Mouse (Mus musculus): Measurements from ENCODE around the gene Ccdc113. TPM values are rescaled to one million over a fixed set of nuclear protein-coding genes. Genes with fewer than 3 reads are reported as not detected.

The Ccdc113 gene
- polyA plus RNA-seq, 1 experiment from 2014 or later: 12.8 TPM

DNA sequence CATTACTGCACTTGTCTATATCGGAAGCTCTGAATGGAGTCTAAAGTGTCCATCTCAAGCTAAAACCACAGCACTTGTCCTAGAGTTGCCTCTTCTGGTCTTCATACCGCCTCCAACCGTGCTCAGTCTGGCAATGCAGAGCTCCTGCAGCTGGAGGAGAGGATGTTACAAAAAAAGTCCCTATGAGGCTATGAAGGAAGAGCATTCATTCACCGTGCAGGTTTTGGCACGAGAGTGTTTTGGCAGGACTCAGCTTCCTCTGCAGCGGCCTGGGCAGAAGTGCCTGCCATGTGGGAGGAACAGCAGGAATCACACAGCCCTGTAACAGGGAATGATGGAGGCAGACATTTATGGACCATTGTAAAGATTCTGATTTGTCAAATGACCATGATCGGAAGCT is 31.5 kb upstream of the Ccdc113 start:
- 67% methylated on average over 7 of the region's 7 CpGs for WGBS
- no peaks in the 10 kb centered on the region for H3K4me1 ChIP-seq
- no peaks in the 10 kb centered on the region for H3K27me3 ChIP-seq
- H3K4me3 ChIP-seq (replicated peaks): no peak overlapping the region
- no peak overlapping the region for H3K27ac ChIP-seq (replicated peaks)
- ATAC-seq (ENCODE audit: insufficient number of reproducible peaks, low FRiP score, low TSS enrichment, low read depth): no peak
- H3K9ac ChIP-seq: no peak overlapping the region
- H3K9me3 ChIP-seq (replicated peaks): no peaks in the 10 kb centered on the region
- H3K36me3 ChIP-seq: no peaks in the 10 kb centered on the region
- H3K4me2 ChIP-seq (replicated peaks): no peak overlapping the region

- no peaks in the 10 kb centered on the region for H3K4me1 ChIP-seq
- H3K4me2 ChIP-seq (replicated peaks): no peak overlapping the region
- WGBS: 63% methylated on average over 5 of the region's 5 CpGs
- no peak overlapping the region for H3K27ac ChIP-seq (replicated peaks)
- no peaks in the 10 kb centered on the region for H3K9me3 ChIP-seq (replicated peaks)
- no peak for ATAC-seq (ENCODE audit: insufficient number of reproducible peaks, low FRiP score, low TSS enrichment, low read depth)
- H3K36me3 ChIP-seq: no peaks in the 10 kb centered on the region
- H3K27me3 ChIP-seq: no peaks in the 10 kb centered on the region
- no peak overlapping the region for H3K9ac ChIP-seq
- H3K4me3 ChIP-seq (replicated peaks): no peak overlapping the region
These were observed 29.1 kb upstream of the Ccdc113 start for GRCm38 (mm10) chr8:95504835-95505234.

- Histone ChIP-seq H3K9me3 (replicated peaks) (no peaks in the 10 kb centered on the region), H3K9ac (no peak overlapping the region), H3K4me3 (replicated peaks) (no peak overlapping the region), H3K4me1 (no peaks in the 10 kb centered on the region), H3K27me3 (no peaks in the 10 kb centered on the region), H3K27ac (replicated peaks) (no peak overlapping the region), H3K36me3 (no peaks in the 10 kb centered on the region), H3K4me2 (replicated peaks) (no peak overlapping the region)
- 67% methylated on average over 3 of the region's 3 CpGs for WGBS
- no peak for ATAC-seq (ENCODE audit: insufficient number of reproducible peaks, low FRiP score, low TSS enrichment, low read depth)
These were observed 28.3 kb upstream of the Ccdc113 start for GRCm38 (mm10) chr8:95505606-95506005.

GRCm38 (mm10) chr8:95506245-95506644 is 27.6 kb upstream of the Ccdc113 start:
- no peak for ATAC-seq (ENCODE audit: insufficient number of reproducible peaks, low FRiP score, low TSS enrichment, low read depth)
- no peak overlapping the region for H3K27ac ChIP-seq (replicated peaks)
- H3K9ac ChIP-seq: no peak overlapping the region
- H3K4me3 ChIP-seq (replicated peaks): no peak overlapping the region
- H3K4me2 ChIP-seq (replicated peaks): no peak overlapping the region
- H3K36me3 ChIP-seq: no peaks in the 10 kb centered on the region
- H3K4me1 ChIP-seq: no peaks in the 10 kb centered on the region
- no peaks in the 10 kb centered on the region for H3K27me3 ChIP-seq
- H3K9me3 ChIP-seq (replicated peaks): no peaks in the 10 kb centered on the region
- 75% methylated on average over 5 of the region's 5 CpGs for WGBS

DNA sequence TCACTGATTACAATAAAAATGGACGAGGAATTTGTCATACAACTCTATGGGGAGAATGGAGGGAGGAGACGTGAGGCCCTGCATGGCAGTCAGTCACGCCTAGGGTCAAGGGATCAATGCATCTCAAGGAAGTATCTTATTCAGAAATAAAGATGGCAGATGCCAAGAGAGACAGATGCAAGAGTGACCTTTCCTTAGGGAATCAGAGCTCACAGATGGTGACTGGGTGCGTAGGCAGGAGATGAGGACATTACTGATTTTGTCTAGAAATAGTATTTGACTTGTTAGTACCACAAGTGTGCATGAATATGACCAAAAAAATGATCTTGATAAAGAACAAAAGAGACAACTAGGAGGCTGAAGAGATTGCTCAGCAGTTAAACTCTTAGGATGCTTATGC is 21.6 kb upstream of the Ccdc113 start:
- Histone ChIP-seq H3K4me3 (replicated peaks) (no peak overlapping the region), H3K4me1 (no peaks in the 10 kb centered on the region), H3K4me2 (replicated peaks) (no peak overlapping the region), H3K27ac (replicated peaks) (no peak overlapping the region), H3K36me3 (no peaks in the 10 kb centered on the region), H3K27me3 (no peaks in the 10 kb centered on the region), H3K9ac (no peak overlapping the region), H3K9me3 (replicated peaks) (no peaks in the 10 kb centered on the region)
- WGBS: 71% methylated on average over 4 of the region's 4 CpGs
- ATAC-seq (ENCODE audit: insufficient number of reproducible peaks, low FRiP score, low TSS enrichment, low read depth): no peak

- no peaks in the 10 kb centered on the region for H3K27me3 ChIP-seq
These were observed 20.7 kb upstream of the Ccdc113 start for GRCm38 (mm10) chr8:95513219-95513618.

GRCm38 (mm10) chr8:95516928-95517327 is 17.0 kb upstream of the Ccdc113 start:
- Histone ChIP-seq H3K4me2 (replicated peaks) (no peak overlapping the region), H3K9me3 (replicated peaks) (no peaks in the 10 kb centered on the region), H3K9ac (no peak overlapping the region), H3K27me3 (no peaks in the 10 kb centered on the region), H3K4me1 (no peaks in the 10 kb centered on the region), H3K36me3 (no peaks in the 10 kb centered on the region), H3K27ac (replicated peaks) (no peak overlapping the region), H3K4me3 (replicated peaks) (no peak overlapping the region)
- 66% methylated on average over 6 of the region's 6 CpGs for WGBS
- ATAC-seq (ENCODE audit: insufficient number of reproducible peaks, low FRiP score, low TSS enrichment, low read depth): no peak

More at GRCm38 (mm10) chr8:95513219-95513618, 20.7 kb upstream of the Ccdc113 start:
- H3K27ac ChIP-seq (replicated peaks): no peak overlapping the region
- no peak overlapping the region for H3K9ac ChIP-seq
- 55% methylated on average over 4 of the region's 4 CpGs for WGBS
- H3K9me3 ChIP-seq (replicated peaks): no peaks in the 10 kb centered on the region
- no peak for ATAC-seq (ENCODE audit: insufficient number of reproducible peaks, low FRiP score, low TSS enrichment, low read depth)
- no peaks in the 10 kb centered on the region for H3K4me1 ChIP-seq
- H3K4me3 ChIP-seq (replicated peaks): no peak overlapping the region
- no peaks in the 10 kb centered on the region for H3K36me3 ChIP-seq
- H3K4me2 ChIP-seq (replicated peaks): no peak overlapping the region

DNA sequence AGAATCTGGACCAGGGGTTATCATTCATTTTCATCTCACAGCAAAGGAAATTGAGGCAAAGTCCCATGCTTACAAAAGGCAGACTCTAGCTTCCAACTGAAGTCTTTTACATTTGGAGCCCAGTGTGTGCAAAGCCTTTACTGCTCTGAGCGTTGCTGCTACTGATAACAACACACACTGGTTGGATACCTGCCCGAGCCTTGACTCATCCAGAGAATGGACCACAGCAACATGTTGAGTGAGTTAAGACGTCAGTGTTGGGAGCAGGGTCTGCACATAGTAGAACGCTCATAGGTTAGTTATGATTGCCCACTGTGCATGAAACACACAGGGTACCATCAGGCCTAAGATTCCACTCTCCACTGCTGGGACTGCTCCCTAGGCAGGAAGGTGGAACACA is 9.9 kb upstream of the Ccdc113 start:
- WGBS: 89% methylated on average over 4 of the region's 4 CpGs
- no peaks in the 10 kb centered on the region for H3K9me3 ChIP-seq (replicated peaks)
- H3K27me3 ChIP-seq: 0 out of 2 replicates have a peak, but pooled peaks cover 2% of the 10 kb centered on the region
- no peak overlapping the region for H3K9ac ChIP-seq
- no peak for ATAC-seq (ENCODE audit: insufficient number of reproducible peaks, low FRiP score, low TSS enrichment, low read depth)
- H3K4me3 ChIP-seq (replicated peaks): no peak overlapping the region
- no peaks in the 10 kb centered on the region for H3K36me3 ChIP-seq
- H3K4me1 ChIP-seq: no peaks in the 10 kb centered on the region
- H3K27ac ChIP-seq (replicated peaks): no peak overlapping the region
- H3K4me2 ChIP-seq (replicated peaks): no peak overlapping the region

- Histone ChIP-seq H3K4me3 (replicated peaks) (no peak overlapping the region), H3K4me1 (no peaks in the 10 kb centered on the region), H3K27me3 (0 out of 2 replicates have a peak, but pooled peaks cover 2% of the 10 kb centered on the region), H3K4me2 (replicated peaks) (no peak overlapping the region), H3K27ac (replicated peaks) (no peak overlapping the region), H3K9me3 (replicated peaks) (no peaks in the 10 kb centered on the region), H3K9ac (no peak overlapping the region), H3K36me3 (no peaks in the 10 kb centered on the region)
- ATAC-seq (ENCODE audit: insufficient number of reproducible peaks, low FRiP score, low TSS enrichment, low read depth): no peak
- 87% methylated on average over 10 of the region's 10 CpGs for WGBS
These were observed 5.7 kb upstream of the Ccdc113 start for GRCm38 (mm10) chr8:95528194-95528593.

DNA sequence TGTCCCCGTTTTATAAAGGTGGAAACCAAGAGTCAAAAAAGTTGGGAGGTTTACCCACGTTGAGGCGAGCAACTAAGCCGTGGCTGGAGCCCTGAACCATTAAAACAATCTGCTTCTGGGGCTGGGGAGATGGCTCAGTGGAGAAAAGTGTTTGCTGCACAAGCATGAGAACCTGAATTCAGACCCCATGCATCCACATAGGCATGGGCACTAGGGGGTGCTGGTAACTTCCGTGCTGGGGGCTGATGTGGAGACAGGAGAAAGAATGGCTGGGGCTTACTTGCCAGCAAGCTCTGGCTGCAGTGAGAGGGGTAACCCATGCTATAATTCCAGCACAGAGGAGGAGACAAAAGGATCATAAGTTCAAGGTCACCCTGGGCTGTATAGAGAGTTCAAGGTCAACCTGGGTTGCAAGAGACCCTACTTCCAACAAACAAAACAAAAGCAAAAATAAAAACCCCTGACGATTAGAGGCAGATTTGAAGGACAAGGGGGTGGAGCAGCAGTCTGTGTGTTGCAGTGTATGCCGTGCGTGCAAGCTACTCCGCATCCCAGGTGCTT is 5.1 kb upstream of the Ccdc113 start:
- Histone ChIP-seq H3K27me3 (0 out of 2 replicates have a peak, but pooled peaks cover 2% of the 10 kb centered on the region), H3K9me3 (replicated peaks) (no peaks in the 10 kb centered on the region), H3K27ac (replicated peaks) (no peak overlapping the region), H3K9ac (no peak overlapping the region), H3K36me3 (no peaks in the 10 kb centered on the region), H3K4me1 (no peaks in the 10 kb centered on the region), H3K4me3 (replicated peaks) (no peak overlapping the region), H3K4me2 (replicated peaks) (no peak overlapping the region)
- ATAC-seq (ENCODE audit: insufficient number of reproducible peaks, low FRiP score, low TSS enrichment, low read depth): no peak
- WGBS: 63% methylated on average over 9 of the region's 9 CpGs

GRCm38 (mm10) chr8:95532206-95532605 is 1.7 kb upstream of the Ccdc113 start:
- 43% methylated on average over 4 of the region's 4 CpGs for WGBS
- Histone ChIP-seq H3K9ac (no peak overlapping the region), H3K27me3 (0 out of 2 replicates have a peak, but pooled peaks cover 2% of the 10 kb centered on the region), H3K27ac (replicated peaks) (no peak overlapping the region), H3K36me3 (no peaks in the 10 kb centered on the region), H3K4me1 (no peaks in the 10 kb centered on the region), H3K4me2 (replicated peaks) (no peak overlapping the region), H3K9me3 (replicated peaks) (no peaks in the 10 kb centered on the region), H3K4me3 (replicated peaks) (no peak overlapping the region)
- no peak for ATAC-seq (ENCODE audit: insufficient number of reproducible peaks, low FRiP score, low TSS enrichment, low read depth)

DNA sequence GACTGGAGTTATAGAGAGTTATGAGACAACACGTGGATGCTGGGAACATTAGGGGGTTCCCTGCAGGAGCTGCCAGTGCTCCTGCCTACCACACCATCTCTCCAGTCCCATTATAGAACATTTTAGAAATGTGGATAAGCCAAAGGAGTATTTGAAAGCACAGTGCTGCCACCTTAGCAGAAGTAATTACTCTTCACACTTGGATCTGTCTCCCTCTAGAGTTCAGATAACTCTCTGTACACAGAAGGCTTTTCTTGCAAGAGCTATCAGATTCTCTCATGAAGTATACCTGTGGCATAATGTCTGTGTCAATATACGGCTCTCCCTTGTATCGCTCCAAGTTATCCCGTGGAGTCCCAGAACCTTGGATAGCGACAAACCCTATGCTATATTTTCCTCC is 5.6 kb downstream of the Ccdc113 start:
- ATAC-seq (ENCODE audit: insufficient number of reproducible peaks, low FRiP score, low TSS enrichment, low read depth): no peak
- Histone ChIP-seq H3K9ac (no peak overlapping the region), H3K9me3 (replicated peaks) (no peaks in the 10 kb centered on the region), H3K27ac (replicated peaks) (no peak overlapping the region), H3K27me3 (no peaks in the 10 kb centered on the region), H3K4me2 (replicated peaks) (no peak overlapping the region), H3K4me1 (no peaks in the 10 kb centered on the region), H3K36me3 (no peaks in the 10 kb centered on the region), H3K4me3 (replicated peaks) (no peak overlapping the region)
- WGBS: 77% methylated on average over 5 of the region's 5 CpGs

All from embryonic facial prominence, embryonic 15.5 days (tissue).